Mouse (Mus musculus) ES-E14 (cell line): Measurements from ENCODE around the gene Hdac7. TPM values are rescaled to one million over a fixed set of nuclear protein-coding genes. Genes with fewer than 3 reads are reported as not detected.

Experiments used
- DNase-seq: peaks from one replicate; pipeline ENCODE4 v3.0.0-alpha.2; 2013; ENCODE audit warnings: low read depth, low spot score
- H3K27ac ChIP-seq: 2 replicates; pipeline ENCODE4 v1.5.1; 2012; ENCODE audit warnings: low read depth, mild to moderate bottlenecking, low read length, moderate library complexity, mixed read lengths; ENCODE audit not compliant: poor library complexity, insufficient read depth, severe bottlenecking
- H3K36me3 ChIP-seq: 2 replicates; pipeline ENCODE4 v1.6.1; 2012; ENCODE audit warnings: mild to moderate bottlenecking, low read length, moderate library complexity, mixed read lengths; ENCODE audit not compliant: control insufficient read depth, poor library complexity, insufficient read depth, severe bottlenecking
- H3K4me1 ChIP-seq, 2 experiments: fragments of 150-350 bp in 1 of 2; sonication (generic) in 1 of 2; 2 replicates each; pipeline ENCODE4 v1.6.1; 2012; ENCODE audit warnings: low read length in 2 of 2, mild to moderate bottlenecking in 1 of 2, mixed read lengths in 1 of 2; ENCODE audit not compliant: control insufficient read depth in 2 of 2, insufficient read depth in 2 of 2, poor library complexity in 1 of 2
- H3K4me3 ChIP-seq, 2 experiments: fragments of 150-350 bp in 1 of 2; sonication (generic) in 1 of 2; 2 replicates each; pipeline ENCODE4 v1.5.1; 2012; ENCODE audit warnings: low read length in 2 of 2, low read depth in 1 of 2, mild to moderate bottlenecking in 1 of 2, mixed read lengths in 1 of 2; ENCODE audit not compliant: insufficient read depth in 1 of 2, poor library complexity in 1 of 2, severe bottlenecking in 1 of 2
- H3K9ac ChIP-seq: 2 replicates; pipeline ENCODE4 v1.6.1; 2012; ENCODE audit warnings: low read depth, mild to moderate bottlenecking, low read length, mixed read lengths; ENCODE audit not compliant: poor library complexity, insufficient read depth, severe bottlenecking
- H3K9me3 ChIP-seq: fragments of 150-350 bp; sonication (generic); 2 replicates; pipeline ENCODE4 v1.6.1; 2012; ENCODE audit warnings: low read depth, mild to moderate bottlenecking, low read length; ENCODE audit not compliant: control insufficient read depth, insufficient read depth
- CHD2 ChIP-seq: IDR thresholded peaks from 2 replicates; pipeline ENCODE4 v1.6.1; 2014; ENCODE audit warnings: mild to moderate bottlenecking, low read depth, low read length, inconsistent platforms
- HCFC1 ChIP-seq: IDR thresholded peaks from 2 replicates; pipeline ENCODE4 v1.6.1; 2012; ENCODE audit warnings: low read length, inconsistent platforms, borderline replicate concordance; ENCODE audit not compliant: insufficient read depth
- MAFK ChIP-seq: IDR thresholded peaks from 2 replicates; pipeline ENCODE4 v1.6.1; 2014; ENCODE audit warnings: mild to moderate bottlenecking, low read depth, low read length, inconsistent platforms; ENCODE audit not compliant: insufficient read depth
- ZC3H11A ChIP-seq: IDR thresholded peaks from 2 replicates; pipeline ENCODE4 v1.6.1; 2012; ENCODE audit warnings: low read depth, mild to moderate bottlenecking, inconsistent platforms, low read length, borderline replicate concordance
- ZNF384 ChIP-seq: IDR thresholded peaks from 2 replicates; pipeline ENCODE4 v1.6.1; 2012; ENCODE audit warnings: low read depth, low read length, inconsistent platforms
- in situ Hi-C, 2 experiments: fragments of 600-800 bp; cut with MboI; formaldehyde crosslinking; loops; one replicate each; pipeline ENCODE4 v1.15.1; 2025; ENCODE audit warnings: low sequenced_read_pairs in 2 of 2, inconsistent platforms in 1 of 2; ENCODE audit not compliant: unreplicated experiment in 2 of 2
- total RNA-seq: library from RNA; depleted of rRNA; stranded (reverse); fragments of 300-350 nt; gene quantifications from 2 replicates; pipeline ENCODE4 v1.2.3, GENCODE M21; 2012

Gene Hdac7
- total RNA-seq, 1 experiment = 7.4 TPM

- H3K4me3 ChIP-seq = no peak overlapping the region
- in situ Hi-C loops = no loop called here
- TF ChIP-seq ZC3H11A = no peak
- TF ChIP-seq ZNF384 = no peak
- TF ChIP-seq HCFC1 = no peak
- TF ChIP-seq CHD2 = no peak
- no peak for TF ChIP-seq MAFK
- H3K9ac ChIP-seq = no peak overlapping the region
- H3K9me3 ChIP-seq = no peaks in the 10 kb centered on the region
- no peak overlapping the region for H3K27ac ChIP-seq
- H3K4me1 ChIP-seq = peaks cover 6 to 25% of the 10 kb centered on the region in 2 experiments; a peak in 3 of 4 replicates
- H3K36me3 ChIP-seq = peaks cover 2% of the 10 kb centered on the region; the same call in 1 of the 2 replicates
- no peak for DNase-seq
These were observed 54.4 kb downstream of the Hdac7 start for GRCm38 (mm10) chr15:97789761-97790505.

- Histone ChIP-seq H3K27ac (no peak overlapping the region), H3K9me3 (no peaks in the 10 kb centered on the region)
- no peak for DNase-seq
These were observed 55.5 kb downstream of the Hdac7 start for GRCm38 (mm10) chr15:97788821-97789220.

GRCm38 (mm10) chr15:97787799-97788667, 56.3 kb downstream of the Hdac7 start:
- in situ Hi-C loops = no loop called here
- TF ChIP-seq MAFK (no peak), HCFC1 (no peak), CHD2 (no peak), ZNF384 (no peak), ZC3H11A (no peak)

More at GRCm38 (mm10) chr15:97788821-97789220, 55.5 kb downstream of the Hdac7 start:
- Histone ChIP-seq H3K4me1 (peaks cover 6 to 27% of the 10 kb centered on the region in 2 experiments; a peak in 3 of 4 replicates), H3K4me3 (no peak overlapping the region), H3K9ac (no peak overlapping the region), H3K36me3 (peaks cover 2% of the 10 kb centered on the region; the same call in 1 of the 2 replicates)
- no peak for TF ChIP-seq ZNF384
- no peak for TF ChIP-seq CHD2
- TF ChIP-seq HCFC1 = no peak
- no peak for TF ChIP-seq ZC3H11A
- no peak for TF ChIP-seq MAFK
- in situ Hi-C loops = no loop called here

GRCm38 (mm10) chr15:97787148-97787798, 57.0 kb downstream of the Hdac7 start:
- TF ChIP-seq HCFC1 = no peak
- TF ChIP-seq ZNF384 = no peak
- no peak for TF ChIP-seq MAFK
- no peak for TF ChIP-seq CHD2
- TF ChIP-seq ZC3H11A = no peak

More at GRCm38 (mm10) chr15:97787799-97788667, 56.3 kb downstream of the Hdac7 start:
- Histone ChIP-seq H3K36me3 (peaks cover 2% of the 10 kb centered on the region; the same call in 1 of the 2 replicates), H3K9me3 (no peaks in the 10 kb centered on the region), H3K4me1 (peaks cover 6 to 27% of the 10 kb centered on the region in 2 experiments; a peak in 3 of 4 replicates), H3K27ac (no peak overlapping the region), H3K4me3 (peak overlapping the region in 1 of 2 experiments; percentile 11; a peak in 1 of 4 replicates), H3K9ac (peak overlapping the region; percentile 7; the same call in 1 of the 2 replicates)
- no peak for DNase-seq

More at GRCm38 (mm10) chr15:97787148-97787798, 57.0 kb downstream of the Hdac7 start:
- no peak overlapping the region for H3K4me3 ChIP-seq
- no peaks in the 10 kb centered on the region for H3K9me3 ChIP-seq
- peaks cover 6 to 27% of the 10 kb centered on the region in 2 experiments; a peak in 3 of 4 replicates for H3K4me1 ChIP-seq
- H3K9ac ChIP-seq = no peak overlapping the region; the same call in 1 of the 2 replicates
- peaks cover 2% of the 10 kb centered on the region; the same call in 1 of the 2 replicates for H3K36me3 ChIP-seq
- no peak for DNase-seq
- in situ Hi-C loops = no loop called here
- H3K27ac ChIP-seq = no peak overlapping the region
